Mouse (Mus musculus): ENCODE measurements around the gene Cux2. TPM values are rescaled to one million over a fixed set of nuclear protein-coding genes. Genes with fewer than 3 reads are reported as not detected.

Cux2 gene
- polyA plus RNA-seq, 1 experiment, result 3.6 TPM

GRCm38 (mm10) chr5:121838341-121839127 is 211.4 kb downstream of the Cux2 start:
- DNase-seq, result peak; percentile 87
- H3K4me3 ChIP-seq (ENCODE audit: insufficient read depth, low read depth, low read length), result peak overlapping the region; percentile 52
- peaks cover 11% of the 10 kb centered on the region; the same call in 1 of the 2 replicates for H3K4me1 ChIP-seq (ENCODE audit: control insufficient read depth, insufficient read depth, low read length)
- under 1% methylated on average over 46 of the region's 46 CpGs for WGBS
- no peaks in the 10 kb centered on the region for H3K27me3 ChIP-seq (replicated peaks; ENCODE audit: control insufficient read depth, insufficient read depth, low read length)
- TF ChIP-seq POLR2A (IDR thresholded peaks at IDR 0.05; ENCODE audit: low read depth, low read length) (no peak), CTCF (conservative IDR thresholded peaks at IDR 0.05; ENCODE audit: insufficient read depth, insufficient read length, low read depth, low read length) (no peak)
- H3K27ac ChIP-seq (ENCODE audit: insufficient read depth, low read depth, low read length), result peak overlapping the region; percentile 84
- H3K36me3 ChIP-seq (ENCODE audit: control insufficient read depth, insufficient read depth, low read length), result no peaks in the 10 kb centered on the region

- Histone ChIP-seq H3K4me1 (ENCODE audit: control insufficient read depth, insufficient read depth, low read length) (peaks cover 15% of the 10 kb centered on the region; the same call in 1 of the 2 replicates), H3K36me3 (ENCODE audit: control insufficient read depth, insufficient read depth, low read length) (no peaks in the 10 kb centered on the region), H3K27ac (ENCODE audit: insufficient read depth, low read depth, low read length) (peak within 1 kb of the TSS; percentile 91), H3K27me3 (replicated peaks; ENCODE audit: control insufficient read depth, insufficient read depth, low read length) (no peaks in the 10 kb centered on the region), H3K4me3 (ENCODE audit: insufficient read depth, low read depth, low read length) (peak within 1 kb of the TSS; percentile 91)
- peak; percentile 56 for DNase-seq
- no peak for TF ChIP-seq CTCF (conservative IDR thresholded peaks at IDR 0.05; ENCODE audit: insufficient read depth, insufficient read length, low read depth, low read length)
- TF ChIP-seq POLR2A (IDR thresholded peaks at IDR 0.05; ENCODE audit: low read depth, low read length), result no peak
- 2% methylated on average over 35 of the region's 35 CpGs for WGBS
These were observed 212.2 kb downstream of the Cux2 start, which contains the start of gene Sh2b3 for GRCm38 (mm10) chr5:121837441-121838340. Gene Sh2b3, minus strand, starts transcription at chr5:121837646.

- WGBS, result under 1% methylated on average over 75 of the region's 77 CpGs
- Histone ChIP-seq H3K36me3 (ENCODE audit: control insufficient read depth, insufficient read depth, low read length) (no peaks in the 10 kb centered on the region), H3K4me3 (ENCODE audit: insufficient read depth, low read depth, low read length) (peak overlapping the region; percentile 91), H3K27ac (ENCODE audit: insufficient read depth, low read depth, low read length) (peak overlapping the region; percentile 91), H3K27me3 (replicated peaks; ENCODE audit: control insufficient read depth, insufficient read depth, low read length) (no peaks in the 10 kb centered on the region), H3K4me1 (ENCODE audit: control insufficient read depth, insufficient read depth, low read length) (peaks cover 14% of the 10 kb centered on the region; the same call in 1 of the 2 replicates)
- DNase-seq, result peak; percentile 96
- TF ChIP-seq POLR2A (IDR thresholded peaks at IDR 0.05; ENCODE audit: low read depth, low read length) (peak; percentile 86), CTCF (conservative IDR thresholded peaks at IDR 0.05; ENCODE audit: insufficient read depth, insufficient read length, low read depth, low read length) (no peak)
These were observed 213.0 kb downstream of the Cux2 start for GRCm38 (mm10) chr5:121836692-121837415.

- peak overlapping the region; percentile 91 for H3K27ac ChIP-seq (ENCODE audit: insufficient read depth, low read depth, low read length)
- no peaks in the 10 kb centered on the region for H3K27me3 ChIP-seq (replicated peaks; ENCODE audit: control insufficient read depth, insufficient read depth, low read length)
- no peak for TF ChIP-seq POLR2A (IDR thresholded peaks at IDR 0.05; ENCODE audit: low read depth, low read length)
- H3K4me1 ChIP-seq (ENCODE audit: control insufficient read depth, insufficient read depth, low read length), result peaks cover 14% of the 10 kb centered on the region; the same call in 1 of the 2 replicates
- WGBS, result under 1% methylated on average over 51 of the region's 51 CpGs
- no peak for DNase-seq
- no peaks in the 10 kb centered on the region for H3K36me3 ChIP-seq (ENCODE audit: control insufficient read depth, insufficient read depth, low read length)
- peak overlapping the region; percentile 91 for H3K4me3 ChIP-seq (ENCODE audit: insufficient read depth, low read depth, low read length)
These were observed 213.8 kb downstream of the Cux2 start for GRCm38 (mm10) chr5:121835949-121836691.

GRCm38 (mm10) chr5:121834991-121835747 is 214.7 kb downstream of the Cux2 start:
- TF ChIP-seq CTCF (conservative IDR thresholded peaks at IDR 0.05; ENCODE audit: insufficient read depth, insufficient read length, low read depth, low read length) (no peak), POLR2A (IDR thresholded peaks at IDR 0.05; ENCODE audit: low read depth, low read length) (no peak)
- H3K4me3 ChIP-seq (ENCODE audit: insufficient read depth, low read depth, low read length), result peak overlapping the region; percentile 91
- H3K36me3 ChIP-seq (ENCODE audit: control insufficient read depth, insufficient read depth, low read length), result no peaks in the 10 kb centered on the region
- peaks cover 14% of the 10 kb centered on the region; the same call in 1 of the 2 replicates for H3K4me1 ChIP-seq (ENCODE audit: control insufficient read depth, insufficient read depth, low read length)
- peak; percentile 62 for DNase-seq
- peak overlapping the region; percentile 6 for H3K27ac ChIP-seq (ENCODE audit: insufficient read depth, low read depth, low read length)
- no peaks in the 10 kb centered on the region for H3K27me3 ChIP-seq (replicated peaks; ENCODE audit: control insufficient read depth, insufficient read depth, low read length)
- WGBS, result 28% methylated on average over 12 of the region's 12 CpGs
